Mouse (Mus musculus): Measurements from ENCODE around the gene 1810010H24Rik. TPM values are rescaled to one million over a fixed set of nuclear protein-coding genes. Genes with fewer than 3 reads are reported as not detected.
"Not testable (repeated sequence)": the region's sequence is repeated elsewhere in the genome, so short reads cannot be mapped to it uniquely, and the experiment has no call there.

1810010H24Rik gene
- polyA plus RNA-seq, 1 experiment from 2014 or later = 3.8 TPM

- Histone ChIP-seq H3K9ac (replicated peaks; ENCODE audit: low read depth, low read length) (no peak overlapping the region), H3K9me3 (ENCODE audit: control insufficient read depth, low read length) (no peaks in the 10 kb centered on the region), H3K36me3 (ENCODE audit: control insufficient read depth, insufficient read depth) (no peaks in the 10 kb centered on the region), H3K4me2 (ENCODE audit: low read length) (no peak overlapping the region), H3K27ac (ENCODE audit: low read length) (no peak overlapping the region), H3K4me1 (replicated peaks; ENCODE audit: control insufficient read depth, insufficient read depth, low read length) (no peaks in the 10 kb centered on the region), H3K4me3 (replicated peaks; ENCODE audit: low read length) (no peak overlapping the region), H3K27me3 (replicated peaks; ENCODE audit: control insufficient read depth, insufficient read depth, low read length) (no peaks in the 10 kb centered on the region)
- no peak for ATAC-seq
- WGBS = 47% methylated on average over 4 of the region's 4 CpGs
Observed at GRCm38 (mm10) chr11:107019318-107019717, 6.2 kb upstream of the 1810010H24Rik start.

GRCm38 (mm10) chr11:107019722-107020121, 5.8 kb upstream of the 1810010H24Rik start:
- 94% methylated on average over 3 of the region's 5 CpGs for WGBS
- not testable (repeated sequence) for ATAC-seq

GRCm38 (mm10) chr11:107022050-107022683, 3.3 kb upstream of the 1810010H24Rik start:
- Histone ChIP-seq H3K27ac (ENCODE audit: low read length) (no peak overlapping the region), H3K36me3 (ENCODE audit: control insufficient read depth, insufficient read depth) (no peaks in the 10 kb centered on the region), H3K9me3 (ENCODE audit: control insufficient read depth, low read length) (no peaks in the 10 kb centered on the region), H3K4me2 (ENCODE audit: low read length) (no peak overlapping the region), H3K4me3 (replicated peaks; ENCODE audit: low read length) (no peak overlapping the region), H3K9ac (replicated peaks; ENCODE audit: low read depth, low read length) (no peak overlapping the region), H3K27me3 (replicated peaks; ENCODE audit: control insufficient read depth, insufficient read depth, low read length) (no peaks in the 10 kb centered on the region), H3K4me1 (replicated peaks; ENCODE audit: control insufficient read depth, insufficient read depth, low read length) (peaks cover 22% of the 10 kb centered on the region)
- no peak for ATAC-seq
- WGBS = 91% methylated on average over 13 of the region's 13 CpGs

More at GRCm38 (mm10) chr11:107019722-107020121, 5.8 kb upstream of the 1810010H24Rik start:
- H3K9ac ChIP-seq (replicated peaks; ENCODE audit: low read depth, low read length); H3K9me3 ChIP-seq (ENCODE audit: control insufficient read depth, low read length); H3K27ac ChIP-seq (ENCODE audit: low read length); H3K4me3 ChIP-seq (replicated peaks; ENCODE audit: low read length); H3K36me3 ChIP-seq (ENCODE audit: control insufficient read depth, insufficient read depth); H3K4me2 ChIP-seq (ENCODE audit: low read length); H3K27me3 ChIP-seq (replicated peaks; ENCODE audit: control insufficient read depth, insufficient read depth, low read length); H3K4me1 ChIP-seq (replicated peaks; ENCODE audit: control insufficient read depth, insufficient read depth, low read length): not testable (repeated sequence)

GRCm38 (mm10) chr11:107024406-107024805, 1.1 kb upstream of the 1810010H24Rik start:
- WGBS = 60% methylated on average over 4 of the region's 4 CpGs
- H3K4me2 ChIP-seq (ENCODE audit: low read length) = peak overlapping the region; percentile 78; the same call in 1 of the 2 replicates
- no peaks in the 10 kb centered on the region for H3K36me3 ChIP-seq (ENCODE audit: control insufficient read depth, insufficient read depth)
- no peaks in the 10 kb centered on the region for H3K27me3 ChIP-seq (replicated peaks; ENCODE audit: control insufficient read depth, insufficient read depth, low read length)
- H3K9me3 ChIP-seq (ENCODE audit: control insufficient read depth, low read length) = no peaks in the 10 kb centered on the region
- ATAC-seq = no peak
- H3K4me1 ChIP-seq (replicated peaks; ENCODE audit: control insufficient read depth, insufficient read depth, low read length) = peaks cover 23% of the 10 kb centered on the region
- no peak overlapping the region for H3K27ac ChIP-seq (ENCODE audit: low read length)
- H3K4me3 ChIP-seq (replicated peaks; ENCODE audit: low read length) = no peak overlapping the region
- no peak overlapping the region for H3K9ac ChIP-seq (replicated peaks; ENCODE audit: low read depth, low read length)

GRCm38 (mm10) chr11:107026554-107027430, 1.3 kb downstream of the 1810010H24Rik start:
- Histone ChIP-seq H3K27me3 (replicated peaks; ENCODE audit: control insufficient read depth, insufficient read depth, low read length) (no peaks in the 10 kb centered on the region), H3K4me3 (replicated peaks; ENCODE audit: low read length) (peak overlapping the region; percentile 50), H3K36me3 (ENCODE audit: control insufficient read depth, insufficient read depth) (no peaks in the 10 kb centered on the region), H3K4me1 (replicated peaks; ENCODE audit: control insufficient read depth, insufficient read depth, low read length) (peaks cover 23% of the 10 kb centered on the region), H3K9ac (replicated peaks; ENCODE audit: low read depth, low read length) (no peak overlapping the region), H3K4me2 (ENCODE audit: low read length) (peak overlapping the region; percentile 78), H3K27ac (ENCODE audit: low read length) (no peak overlapping the region), H3K9me3 (ENCODE audit: control insufficient read depth, low read length) (no peaks in the 10 kb centered on the region)
- no peak for ATAC-seq
- 6% methylated on average over 12 of the region's 12 CpGs for WGBS

DNA sequence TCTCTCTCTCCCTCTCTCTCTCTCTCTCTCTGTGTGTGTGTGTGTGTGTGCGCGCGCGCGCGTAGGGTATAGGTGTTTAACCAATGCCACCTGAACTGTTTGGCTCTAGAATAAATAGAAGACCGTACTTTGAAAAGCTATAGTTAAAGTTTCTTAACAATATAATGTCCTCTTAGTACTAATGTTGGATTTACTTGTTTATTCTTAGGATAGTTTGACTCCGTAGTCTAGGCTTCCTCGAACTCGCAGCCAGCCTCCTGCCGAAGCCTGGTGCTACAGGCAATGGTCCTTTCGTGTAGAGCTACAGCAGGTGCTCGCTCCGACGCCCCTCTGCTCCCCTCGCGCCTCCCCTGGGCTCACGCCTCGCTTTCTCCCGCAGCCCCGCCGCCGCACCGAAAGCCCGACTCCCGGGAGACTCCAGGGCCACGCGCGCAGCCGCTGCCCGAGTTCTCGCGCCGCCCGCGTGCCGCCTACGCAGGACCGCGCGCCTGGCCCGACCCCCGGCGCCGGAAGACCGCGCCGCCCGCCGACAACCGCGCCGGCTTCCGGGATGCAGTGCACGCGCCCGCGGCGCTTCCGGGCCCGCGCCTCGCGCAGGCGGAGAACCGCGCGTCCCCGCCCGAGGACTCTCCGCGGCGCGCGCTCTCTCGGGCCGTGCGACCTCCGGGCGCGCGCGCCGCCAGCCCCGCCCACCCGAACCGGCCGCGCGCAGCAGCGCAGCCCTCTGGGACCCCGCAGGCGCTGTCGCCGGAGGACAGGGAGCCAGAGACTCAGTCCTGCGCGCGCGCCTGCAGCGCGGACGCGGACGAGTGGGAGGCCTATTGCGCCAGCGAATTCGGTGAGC, 2.2 kb downstream of the 1810010H24Rik start:
- peak; percentile 93 for ATAC-seq
- H3K9ac ChIP-seq (replicated peaks; ENCODE audit: low read depth, low read length) = peak overlapping the region; percentile 70
- H3K27me3 ChIP-seq (replicated peaks; ENCODE audit: control insufficient read depth, insufficient read depth, low read length) = no peaks in the 10 kb centered on the region
- H3K4me1 ChIP-seq (replicated peaks; ENCODE audit: control insufficient read depth, insufficient read depth, low read length) = peaks cover 23% of the 10 kb centered on the region
- H3K9me3 ChIP-seq (ENCODE audit: control insufficient read depth, low read length) = no peaks in the 10 kb centered on the region
- peak overlapping the region; percentile 73 for H3K27ac ChIP-seq (ENCODE audit: low read length)
- peak overlapping the region; percentile 50 for H3K4me3 ChIP-seq (replicated peaks; ENCODE audit: low read length)
- WGBS = under 1% methylated on average over 95 of the region's 107 CpGs
- no peaks in the 10 kb centered on the region for H3K36me3 ChIP-seq (ENCODE audit: control insufficient read depth, insufficient read depth)
- peak overlapping the region; percentile 63 for H3K4me2 ChIP-seq (ENCODE audit: low read length)

DNA sequence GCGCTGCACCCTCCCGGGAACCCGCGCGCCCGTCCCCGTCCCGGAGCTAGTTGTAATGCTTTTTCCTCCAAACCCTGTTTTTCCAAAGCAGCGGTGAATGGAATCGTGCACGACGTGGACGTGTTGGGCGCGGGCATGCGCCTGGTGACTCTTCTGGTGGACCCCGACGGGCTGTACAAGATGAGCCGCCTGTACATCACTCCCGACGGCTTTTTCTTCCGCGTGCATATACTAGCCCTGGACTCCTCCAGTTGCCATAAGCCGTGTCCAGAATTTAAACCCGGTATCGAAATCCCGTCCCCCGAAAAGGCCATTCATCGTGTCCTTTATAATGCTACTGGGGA, 2.8 kb downstream of the 1810010H24Rik start:
- Histone ChIP-seq H3K4me2 (ENCODE audit: low read length) (peak overlapping the region; percentile 63), H3K27me3 (replicated peaks; ENCODE audit: control insufficient read depth, insufficient read depth, low read length) (no peaks in the 10 kb centered on the region), H3K9ac (replicated peaks; ENCODE audit: low read depth, low read length) (peak overlapping the region; percentile 70), H3K4me1 (replicated peaks; ENCODE audit: control insufficient read depth, insufficient read depth, low read length) (peaks cover 23% of the 10 kb centered on the region), H3K27ac (ENCODE audit: low read length) (peak overlapping the region; percentile 73), H3K9me3 (ENCODE audit: control insufficient read depth, low read length) (no peaks in the 10 kb centered on the region), H3K36me3 (ENCODE audit: control insufficient read depth, insufficient read depth) (no peaks in the 10 kb centered on the region), H3K4me3 (replicated peaks; ENCODE audit: low read length) (peak overlapping the region; percentile 50)
- ATAC-seq = peak; percentile 53
- 2% methylated on average over 29 of the region's 29 CpGs for WGBS

GRCm38 (mm10) chr11:107028754-107029153, 3.3 kb downstream of the 1810010H24Rik start:
- WGBS = 68% methylated on average over 6 of the region's 6 CpGs
- peak overlapping the region; percentile 63 for H3K4me2 ChIP-seq (ENCODE audit: low read length)
- H3K9me3 ChIP-seq (ENCODE audit: control insufficient read depth, low read length) = no peaks in the 10 kb centered on the region
- H3K27me3 ChIP-seq (replicated peaks; ENCODE audit: control insufficient read depth, insufficient read depth, low read length) = no peaks in the 10 kb centered on the region
- peak overlapping the region; percentile 50 for H3K4me3 ChIP-seq (replicated peaks; ENCODE audit: low read length)
- peak overlapping the region; percentile 70 for H3K9ac ChIP-seq (replicated peaks; ENCODE audit: low read depth, low read length)
- H3K27ac ChIP-seq (ENCODE audit: low read length) = peak overlapping the region; percentile 73
- ATAC-seq = no peak
- H3K36me3 ChIP-seq (ENCODE audit: control insufficient read depth, insufficient read depth) = no peaks in the 10 kb centered on the region
- peaks cover 23% of the 10 kb centered on the region for H3K4me1 ChIP-seq (replicated peaks; ENCODE audit: control insufficient read depth, insufficient read depth, low read length)

GRCm38 (mm10) chr11:107029536-107029935, 4.1 kb downstream of the 1810010H24Rik start:
- no peak overlapping the region for H3K4me3 ChIP-seq (replicated peaks; ENCODE audit: low read length)
- WGBS = 55% methylated on average over 19 of the region's 19 CpGs
- no peak overlapping the region for H3K27ac ChIP-seq (ENCODE audit: low read length)
- ATAC-seq = no peak
- H3K4me2 ChIP-seq (ENCODE audit: low read length) = no peak overlapping the region
- no peak overlapping the region for H3K9ac ChIP-seq (replicated peaks; ENCODE audit: low read depth, low read length)
- H3K4me1 ChIP-seq (replicated peaks; ENCODE audit: control insufficient read depth, insufficient read depth, low read length) = peaks cover 21% of the 10 kb centered on the region
- no peaks in the 10 kb centered on the region for H3K9me3 ChIP-seq (ENCODE audit: control insufficient read depth, low read length)
- H3K36me3 ChIP-seq (ENCODE audit: control insufficient read depth, insufficient read depth) = no peaks in the 10 kb centered on the region
- no peaks in the 10 kb centered on the region for H3K27me3 ChIP-seq (replicated peaks; ENCODE audit: control insufficient read depth, insufficient read depth, low read length)

Measured in forebrain, embryonic 16.5 days (tissue).